Mouse (Mus musculus): ENCODE data around the gene Sfrp5. TPM values are rescaled to one million over a fixed set of nuclear protein-coding genes. Genes with fewer than 3 reads are reported as not detected.

The Sfrp5 gene
- polyA plus RNA-seq, 1 experiment from 2014 or later, result 0.60 TPM

DNA sequence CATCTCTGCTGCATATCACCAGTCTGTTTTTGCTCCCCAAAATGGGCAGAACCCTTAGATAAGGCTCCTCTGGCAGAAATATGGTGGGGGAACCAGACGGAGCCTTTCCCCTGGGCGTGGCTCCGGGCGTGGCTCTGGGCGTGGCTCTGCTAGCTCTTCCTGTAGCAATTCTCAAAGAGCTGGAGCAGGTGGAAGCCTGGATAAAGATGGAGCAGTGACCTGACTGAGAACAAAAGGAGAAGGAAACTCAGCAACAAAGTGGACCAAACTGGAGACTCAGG lies 28.2 kb upstream of the Sfrp5 start:
- H3K36me3 ChIP-seq (ENCODE audit: control insufficient read depth, insufficient read depth, low read length), result no peaks in the 10 kb centered on the region
- WGBS, result 55% methylated on average over 5 of the region's 5 CpGs
- no peaks in the 10 kb centered on the region for H3K9me3 ChIP-seq (ENCODE audit: control insufficient read depth, low read length)

DNA sequence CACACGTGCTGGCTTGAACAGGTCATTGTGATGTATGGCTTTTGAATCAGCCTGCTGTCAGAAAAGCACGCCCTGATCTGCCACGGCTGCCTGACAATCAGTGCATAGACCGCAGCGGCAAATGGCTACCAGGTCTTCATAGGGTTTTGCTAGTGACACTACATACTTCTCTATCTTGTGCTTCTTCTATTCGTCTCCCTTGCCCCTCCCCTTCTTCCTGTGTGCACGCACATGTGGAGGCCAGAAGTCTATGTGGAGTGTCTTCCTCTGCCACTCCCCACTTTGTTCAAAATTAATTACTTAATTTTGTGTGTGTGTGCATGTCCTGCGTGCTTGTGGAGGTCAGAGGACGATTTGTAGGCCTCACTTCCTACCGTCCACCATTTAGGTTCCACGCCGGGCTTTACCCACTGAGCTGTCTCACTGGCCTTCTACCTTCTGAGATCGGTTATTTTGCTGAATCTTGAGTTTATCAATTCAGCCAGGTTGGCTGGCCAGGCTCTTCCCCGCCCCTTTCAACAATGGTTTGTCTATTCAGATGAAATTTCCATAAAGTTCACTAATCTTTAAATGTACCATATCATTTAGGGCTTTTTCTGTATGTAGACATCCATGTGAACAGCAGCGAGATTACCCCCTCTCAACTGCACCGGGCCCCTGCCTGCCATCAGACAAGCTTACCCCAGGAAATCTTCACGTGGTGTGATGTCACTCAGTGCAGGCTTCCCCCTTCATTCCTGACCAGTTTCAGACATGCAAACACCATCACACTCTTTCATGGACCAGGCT lies 27.6 kb upstream of the Sfrp5 start:
- no peak overlapping the region for H3K4me3 ChIP-seq (ENCODE audit: low read length)
- H3K27ac ChIP-seq (ENCODE audit: low read length), result no peak overlapping the region
- no peak for ATAC-seq (ENCODE audit: low read depth)
- no peak overlapping the region for H3K4me2 ChIP-seq (ENCODE audit: low read depth, low read length)
- 68% methylated on average over 17 of the region's 17 CpGs for WGBS
- H3K27me3 ChIP-seq (ENCODE audit: control insufficient read depth, insufficient read depth, low read depth, low read length), result no peaks in the 10 kb centered on the region
- H3K9ac ChIP-seq (ENCODE audit: low read length), result no peak overlapping the region
- H3K36me3 ChIP-seq (ENCODE audit: control insufficient read depth, insufficient read depth, low read length), result no peaks in the 10 kb centered on the region
- no peaks in the 10 kb centered on the region for H3K4me1 ChIP-seq (replicated peaks; ENCODE audit: control insufficient read depth, insufficient read depth, low read length)
- no peaks in the 10 kb centered on the region for H3K9me3 ChIP-seq (ENCODE audit: control insufficient read depth, low read length)

More for the DNA sequence above, 28.2 kb upstream of the Sfrp5 start:
- no peaks in the 10 kb centered on the region for H3K4me1 ChIP-seq (replicated peaks; ENCODE audit: control insufficient read depth, insufficient read depth, low read length)
- ATAC-seq (ENCODE audit: low read depth), result no peak
- H3K4me3 ChIP-seq (ENCODE audit: low read length), result no peak overlapping the region
- no peak overlapping the region for H3K27ac ChIP-seq (ENCODE audit: low read length)
- H3K9ac ChIP-seq (ENCODE audit: low read length), result no peak overlapping the region
- no peak overlapping the region for H3K4me2 ChIP-seq (ENCODE audit: low read depth, low read length)
- H3K27me3 ChIP-seq (ENCODE audit: control insufficient read depth, insufficient read depth, low read depth, low read length), result no peaks in the 10 kb centered on the region

DNA sequence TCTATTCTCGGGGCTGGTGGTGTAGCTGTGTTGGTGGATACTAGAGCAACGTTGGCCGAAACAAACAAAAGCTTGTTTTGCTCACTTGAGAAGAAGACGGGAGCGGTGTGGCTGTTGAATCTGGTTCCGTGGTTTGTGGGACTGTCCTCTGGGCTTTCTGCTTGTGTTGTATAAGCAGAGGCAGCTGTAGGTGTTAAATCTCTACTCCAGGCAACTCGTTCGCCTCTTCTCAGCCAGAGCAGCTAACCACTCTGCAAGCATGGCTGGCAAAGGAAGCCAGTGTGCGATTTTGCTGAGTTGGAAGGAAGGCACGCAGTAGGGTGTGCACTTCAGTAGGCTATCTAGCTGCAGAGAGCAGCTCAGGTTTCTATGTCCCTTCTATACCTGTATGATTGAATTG lies 24.4 kb upstream of the Sfrp5 start:
- Histone ChIP-seq H3K4me3 (ENCODE audit: low read length) (no peak overlapping the region), H3K27ac (ENCODE audit: low read length) (no peak overlapping the region), H3K4me1 (replicated peaks; ENCODE audit: control insufficient read depth, insufficient read depth, low read length) (no peaks in the 10 kb centered on the region), H3K9ac (ENCODE audit: low read length) (no peak overlapping the region), H3K36me3 (ENCODE audit: control insufficient read depth, insufficient read depth, low read length) (no peaks in the 10 kb centered on the region), H3K9me3 (ENCODE audit: control insufficient read depth, low read length) (no peaks in the 10 kb centered on the region), H3K27me3 (ENCODE audit: control insufficient read depth, insufficient read depth, low read depth, low read length) (no peaks in the 10 kb centered on the region), H3K4me2 (ENCODE audit: low read depth, low read length) (no peak overlapping the region)
- no peak for ATAC-seq (ENCODE audit: low read depth)
- 66% methylated on average over 10 of the region's 10 CpGs for WGBS

DNA sequence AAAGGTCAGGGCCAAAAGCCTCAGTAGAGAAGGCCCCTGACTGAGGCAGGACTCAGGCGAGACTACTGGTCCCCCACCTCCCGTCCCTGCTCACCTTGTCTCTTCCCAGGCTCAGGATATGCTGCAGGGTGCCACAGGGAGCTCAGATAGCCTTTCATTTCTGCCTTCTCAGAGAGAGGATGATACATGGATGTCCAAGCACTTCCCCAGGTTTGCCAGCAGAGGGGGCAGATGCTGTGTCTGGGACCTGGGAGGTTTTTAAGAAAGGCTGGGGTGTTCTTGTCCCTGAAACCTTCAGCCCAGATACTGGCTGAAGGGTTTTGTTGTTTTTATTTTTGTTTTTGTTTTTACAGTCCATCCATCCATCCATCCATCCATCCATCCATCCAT lies 15.3 kb upstream of the Sfrp5 start:
- Histone ChIP-seq H3K9me3 (ENCODE audit: control insufficient read depth, low read length) (no peaks in the 10 kb centered on the region), H3K36me3 (ENCODE audit: control insufficient read depth, insufficient read depth, low read length) (no peaks in the 10 kb centered on the region), H3K9ac (ENCODE audit: low read length) (no peak overlapping the region), H3K4me1 (replicated peaks; ENCODE audit: control insufficient read depth, insufficient read depth, low read length) (no peaks in the 10 kb centered on the region), H3K4me2 (ENCODE audit: low read depth, low read length) (no peak overlapping the region), H3K4me3 (ENCODE audit: low read length) (no peak overlapping the region), H3K27me3 (ENCODE audit: control insufficient read depth, insufficient read depth, low read depth, low read length) (no peaks in the 10 kb centered on the region), H3K27ac (ENCODE audit: low read length) (no peak overlapping the region)
- no peak for ATAC-seq (ENCODE audit: low read depth)
- 12% methylated on average over 2 of the region's 2 CpGs for WGBS

DNA sequence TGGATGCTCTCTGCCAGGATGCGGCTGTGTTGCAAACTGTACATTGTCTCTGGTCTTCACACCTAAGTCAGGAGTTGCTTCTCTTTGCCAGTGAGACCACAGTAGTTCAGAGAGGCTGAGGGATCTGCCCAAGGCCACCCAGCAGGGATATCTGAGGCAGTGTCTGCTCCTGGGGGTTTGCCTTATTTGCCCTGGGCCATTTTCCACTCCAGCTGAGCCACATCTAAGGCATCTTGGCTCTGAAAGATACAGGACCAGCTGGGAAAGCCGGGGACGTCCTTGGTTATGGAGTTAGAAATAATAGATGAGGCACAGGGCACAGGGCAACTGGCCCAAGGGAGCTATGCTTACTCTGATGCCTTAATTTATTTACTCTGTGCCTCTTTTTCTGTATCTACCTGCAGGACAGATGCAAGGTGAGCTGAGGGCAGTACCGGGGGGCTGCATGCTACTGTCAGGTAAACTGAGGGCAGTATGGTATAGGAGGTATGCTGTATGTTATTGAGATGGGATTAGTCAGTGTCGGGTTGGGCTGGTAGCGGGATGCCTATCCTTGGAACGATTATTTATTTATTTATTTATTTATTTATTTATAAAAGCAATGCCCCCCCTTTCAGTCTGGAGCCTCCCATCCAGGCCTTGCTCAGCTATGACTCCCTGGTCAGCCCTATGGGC lies 14.8 kb upstream of the Sfrp5 start:
- Histone ChIP-seq H3K4me2 (ENCODE audit: low read depth, low read length) (no peak overlapping the region), H3K27me3 (ENCODE audit: control insufficient read depth, insufficient read depth, low read depth, low read length) (no peaks in the 10 kb centered on the region; the same call in 1 of the 2 replicates), H3K4me1 (replicated peaks; ENCODE audit: control insufficient read depth, insufficient read depth, low read length) (no peaks in the 10 kb centered on the region), H3K9ac (ENCODE audit: low read length) (no peak overlapping the region), H3K27ac (ENCODE audit: low read length) (no peak overlapping the region), H3K9me3 (ENCODE audit: control insufficient read depth, low read length) (no peaks in the 10 kb centered on the region), H3K36me3 (ENCODE audit: control insufficient read depth, insufficient read depth, low read length) (no peaks in the 10 kb centered on the region), H3K4me3 (ENCODE audit: low read length) (no peak overlapping the region)
- ATAC-seq (ENCODE audit: low read depth), result no peak
- WGBS, result 52% methylated on average over 7 of the region's 7 CpGs

DNA sequence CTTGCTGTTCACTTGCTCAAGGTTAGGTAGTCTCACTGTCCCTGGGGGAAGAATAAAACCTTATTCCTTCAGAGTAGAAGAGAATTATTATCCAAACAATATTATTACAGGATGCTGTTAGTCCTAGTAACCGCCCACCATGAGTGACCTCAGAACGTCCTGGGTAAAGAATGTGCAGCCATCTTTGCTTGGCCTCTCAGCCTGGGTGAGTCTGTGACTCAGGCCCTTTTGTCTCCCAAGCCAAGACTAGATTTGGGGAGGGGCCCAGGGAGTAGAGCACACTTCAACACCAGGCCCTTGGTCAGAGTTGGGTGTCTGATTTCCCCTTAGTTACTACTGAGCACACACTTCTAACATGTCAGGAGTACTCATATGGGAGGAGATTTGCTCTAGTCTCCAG lies 12.5 kb upstream of the Sfrp5 start:
- whole genome bisulfite sequencing, result 44% methylated on average over 2 of the region's 2 CpGs
- no peak for ATAC-seq (ENCODE audit: low read depth)

DNA sequence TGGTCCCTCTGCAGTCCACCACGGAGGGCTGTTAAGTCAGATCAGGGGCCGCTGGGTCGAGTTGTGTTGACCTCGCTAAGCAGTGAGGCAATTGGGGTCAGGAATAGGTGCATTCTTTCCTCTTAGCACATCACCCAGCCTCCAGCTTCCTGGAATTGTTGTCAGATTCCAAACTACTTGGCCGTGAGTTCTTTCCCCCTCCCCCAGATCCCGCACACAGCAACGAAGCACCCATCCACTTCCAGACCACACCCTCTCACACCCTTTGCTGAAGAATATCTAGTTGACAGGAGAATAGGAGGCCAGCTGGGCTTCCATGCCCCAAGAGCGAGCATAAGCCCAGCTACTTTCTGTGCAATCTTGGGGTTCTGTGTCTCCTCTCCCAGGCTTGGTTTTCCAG lies 9.9 kb upstream of the Sfrp5 start:
- Histone ChIP-seq H3K9me3 (ENCODE audit: control insufficient read depth, low read length) (no peaks in the 10 kb centered on the region), H3K4me2 (ENCODE audit: low read depth, low read length) (no peak overlapping the region), H3K36me3 (ENCODE audit: control insufficient read depth, insufficient read depth, low read length) (no peaks in the 10 kb centered on the region), H3K4me3 (ENCODE audit: low read length) (no peak overlapping the region), H3K9ac (ENCODE audit: low read length) (no peak overlapping the region), H3K4me1 (replicated peaks; ENCODE audit: control insufficient read depth, insufficient read depth, low read length) (no peaks in the 10 kb centered on the region), H3K27me3 (ENCODE audit: control insufficient read depth, insufficient read depth, low read depth, low read length) (no peaks in the 10 kb centered on the region; the same call in 1 of the 2 replicates), H3K27ac (ENCODE audit: low read length) (no peak overlapping the region)
- ATAC-seq (ENCODE audit: low read depth), result no peak
- 11% methylated on average over 8 of the region's 8 CpGs for WGBS

More for the DNA sequence above, 12.5 kb upstream of the Sfrp5 start:
- no peak overlapping the region for H3K27ac ChIP-seq (ENCODE audit: low read length)
- H3K4me3 ChIP-seq (ENCODE audit: low read length), result no peak overlapping the region
- no peak overlapping the region for H3K4me2 ChIP-seq (ENCODE audit: low read depth, low read length)
- no peaks in the 10 kb centered on the region for H3K36me3 ChIP-seq (ENCODE audit: control insufficient read depth, insufficient read depth, low read length)
- no peaks in the 10 kb centered on the region for H3K9me3 ChIP-seq (ENCODE audit: control insufficient read depth, low read length)
- no peak overlapping the region for H3K9ac ChIP-seq (ENCODE audit: low read length)
- H3K27me3 ChIP-seq (ENCODE audit: control insufficient read depth, insufficient read depth, low read depth, low read length), result no peaks in the 10 kb centered on the region; the same call in 1 of the 2 replicates
- no peaks in the 10 kb centered on the region for H3K4me1 ChIP-seq (replicated peaks; ENCODE audit: control insufficient read depth, insufficient read depth, low read length)

DNA sequence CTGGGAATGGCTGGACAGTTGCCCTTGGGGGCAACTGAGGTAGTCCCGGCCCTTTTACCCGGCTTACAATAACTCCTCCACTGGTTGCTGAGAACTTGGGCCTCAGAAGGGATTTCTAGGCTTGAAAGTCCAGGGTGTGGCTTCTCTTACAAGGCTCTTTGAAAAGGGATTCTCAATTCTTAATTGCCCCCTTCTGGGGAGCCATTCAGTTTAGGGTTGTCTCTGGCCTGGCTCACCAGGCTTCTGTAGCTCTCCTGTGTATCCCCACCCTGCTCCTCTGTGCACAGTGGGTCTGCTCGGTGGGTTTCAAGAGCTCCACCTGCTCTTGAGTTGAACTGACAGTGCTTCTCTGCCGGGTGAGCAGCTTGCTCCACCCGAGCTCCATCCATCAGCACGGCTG lies 7.9 kb upstream of the Sfrp5 start:
- WGBS, result 50% methylated on average over 6 of the region's 6 CpGs
- no peak overlapping the region for H3K9ac ChIP-seq (ENCODE audit: low read length)
- H3K4me2 ChIP-seq (ENCODE audit: low read depth, low read length), result no peak overlapping the region
- no peaks in the 10 kb centered on the region; the same call in 1 of the 2 replicates for H3K27me3 ChIP-seq (ENCODE audit: control insufficient read depth, insufficient read depth, low read depth, low read length)
- H3K9me3 ChIP-seq (ENCODE audit: control insufficient read depth, low read length), result no peaks in the 10 kb centered on the region
- H3K4me3 ChIP-seq (ENCODE audit: low read length), result no peak overlapping the region
- no peaks in the 10 kb centered on the region for H3K4me1 ChIP-seq (replicated peaks; ENCODE audit: control insufficient read depth, insufficient read depth, low read length)
- no peaks in the 10 kb centered on the region for H3K36me3 ChIP-seq (ENCODE audit: control insufficient read depth, insufficient read depth, low read length)
- no peak overlapping the region for H3K27ac ChIP-seq (ENCODE audit: low read length)
- ATAC-seq (ENCODE audit: low read depth), result no peak

DNA sequence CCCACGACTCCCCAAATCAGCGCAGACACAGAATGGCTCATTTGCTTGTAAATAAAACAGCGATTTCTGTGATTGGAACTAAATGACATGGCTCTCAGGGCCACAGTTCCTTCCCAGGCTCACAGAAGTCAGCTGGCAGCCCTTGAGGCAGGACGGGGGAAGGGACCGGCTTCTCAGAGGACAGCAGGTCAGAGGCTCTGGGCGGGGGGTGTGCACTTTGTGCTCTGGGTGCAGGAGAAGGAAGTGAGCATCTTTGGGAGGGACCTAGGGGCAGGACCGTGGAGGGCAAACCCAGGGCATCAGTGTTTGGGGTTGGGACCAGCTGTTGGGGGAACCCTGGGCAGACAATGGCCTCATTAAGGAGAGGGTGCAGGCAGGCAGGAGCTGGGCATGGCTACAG lies 7.4 kb upstream of the Sfrp5 start:
- no peak for ATAC-seq (ENCODE audit: low read depth)
- WGBS, result 49% methylated on average over 7 of the region's 7 CpGs
- no peak overlapping the region for H3K9ac ChIP-seq (ENCODE audit: low read length)
- H3K27me3 ChIP-seq (ENCODE audit: control insufficient read depth, insufficient read depth, low read depth, low read length), result no peaks in the 10 kb centered on the region; the same call in 1 of the 2 replicates
- no peak overlapping the region for H3K4me3 ChIP-seq (ENCODE audit: low read length)
- H3K4me2 ChIP-seq (ENCODE audit: low read depth, low read length), result no peak overlapping the region
- H3K27ac ChIP-seq (ENCODE audit: low read length), result no peak overlapping the region
- no peaks in the 10 kb centered on the region for H3K4me1 ChIP-seq (replicated peaks; ENCODE audit: control insufficient read depth, insufficient read depth, low read length)
- no peaks in the 10 kb centered on the region for H3K36me3 ChIP-seq (ENCODE audit: control insufficient read depth, insufficient read depth, low read length)
- H3K9me3 ChIP-seq (ENCODE audit: control insufficient read depth, low read length), result no peaks in the 10 kb centered on the region
